Mouse (Mus musculus): ENCODE measurements around the gene Myom1. TPM values are rescaled to one million over a fixed set of nuclear protein-coding genes. Genes with fewer than 3 reads are reported as not detected.

Gene Myom1
- total RNA-seq, 2 experiments from 2014 or later: 1.0 to 9.2 TPM

- ATAC-seq (replicated peaks; ENCODE audit: low FRiP score, low TSS enrichment, poor library complexity, severe bottlenecking): peak; percentile 77
Observed at GRCm38 (mm10) chr17:70990403-70991303, 11.8 kb upstream of the Myom1 start.

- no peak for ATAC-seq (replicated peaks; ENCODE audit: low FRiP score, low TSS enrichment, poor library complexity, severe bottlenecking)
Observed at GRCm38 (mm10) chr17:70991706-70992625, 10.5 kb upstream of the Myom1 start.

GRCm38 (mm10) chr17:70992662-70993061, 9.8 kb upstream of the Myom1 start:
- ATAC-seq (replicated peaks; ENCODE audit: low FRiP score, low TSS enrichment, poor library complexity, severe bottlenecking): no peak

- no peak for ATAC-seq (replicated peaks; ENCODE audit: low FRiP score, low TSS enrichment, poor library complexity, severe bottlenecking)
Observed at GRCm38 (mm10) chr17:70993385-70993807, 9.0 kb upstream of the Myom1 start.

GRCm38 (mm10) chr17:70994671-70995070, 7.8 kb upstream of the Myom1 start:
- ATAC-seq (replicated peaks; ENCODE audit: low FRiP score, low TSS enrichment, poor library complexity, severe bottlenecking): no peak

- ATAC-seq (replicated peaks; ENCODE audit: low FRiP score, low TSS enrichment, poor library complexity, severe bottlenecking): no peak
Observed at GRCm38 (mm10) chr17:70995551-70995950, 6.9 kb upstream of the Myom1 start.

- no peak for ATAC-seq (replicated peaks; ENCODE audit: low FRiP score, low TSS enrichment, poor library complexity, severe bottlenecking)
Observed at GRCm38 (mm10) chr17:70997836-70998235, 4.6 kb upstream of the Myom1 start.

GRCm38 (mm10) chr17:70998400-70998975, 3.9 kb upstream of the Myom1 start:
- no peak for ATAC-seq (replicated peaks; ENCODE audit: low FRiP score, low TSS enrichment, poor library complexity, severe bottlenecking)

GRCm38 (mm10) chr17:70999187-70999586, 3.2 kb upstream of the Myom1 start:
- ATAC-seq (replicated peaks; ENCODE audit: low FRiP score, low TSS enrichment, poor library complexity, severe bottlenecking): no peak

GRCm38 (mm10) chr17:71000255-71000654, 2.2 kb upstream of the Myom1 start:
- no peak for ATAC-seq (replicated peaks; ENCODE audit: low FRiP score, low TSS enrichment, poor library complexity, severe bottlenecking)

- ATAC-seq (replicated peaks; ENCODE audit: low FRiP score, low TSS enrichment, poor library complexity, severe bottlenecking): no peak
Observed at GRCm38 (mm10) chr17:71001067-71001466, 1.4 kb upstream of the Myom1 start.

GRCm38 (mm10) chr17:71001699-71002080, 743 bp upstream of the Myom1 start:
- ATAC-seq (replicated peaks; ENCODE audit: low FRiP score, low TSS enrichment, poor library complexity, severe bottlenecking): peak; percentile 31

GRCm38 (mm10) chr17:71002744-71003094, 286 bp downstream of the Myom1 start, which contains the start of gene Myl12a:
Gene Myl12a (minus strand): TSS chr17:71002878.
- no peak for ATAC-seq (replicated peaks; ENCODE audit: low FRiP score, low TSS enrichment, poor library complexity, severe bottlenecking)

GRCm38 (mm10) chr17:71003112-71003511, 679 bp downstream of the Myom1 start:
- ATAC-seq (replicated peaks; ENCODE audit: low FRiP score, low TSS enrichment, poor library complexity, severe bottlenecking): no peak

- ATAC-seq (replicated peaks; ENCODE audit: low FRiP score, low TSS enrichment, poor library complexity, severe bottlenecking): peak; percentile 51
Observed at GRCm38 (mm10) chr17:71003721-71004120, 1.3 kb downstream of the Myom1 start.

GRCm38 (mm10) chr17:71004186-71004960, 1.9 kb downstream of the Myom1 start:
- peak; percentile 16 for ATAC-seq (replicated peaks; ENCODE audit: low FRiP score, low TSS enrichment, poor library complexity, severe bottlenecking)

GRCm38 (mm10) chr17:71006976-71007375, 4.5 kb downstream of the Myom1 start:
- no peak for ATAC-seq (replicated peaks; ENCODE audit: low FRiP score, low TSS enrichment, poor library complexity, severe bottlenecking)

- ATAC-seq (replicated peaks; ENCODE audit: low FRiP score, low TSS enrichment, poor library complexity, severe bottlenecking): no peak
Observed at GRCm38 (mm10) chr17:71008676-71009075, 6.2 kb downstream of the Myom1 start.

- ATAC-seq (replicated peaks; ENCODE audit: low FRiP score, low TSS enrichment, poor library complexity, severe bottlenecking): no peak
Observed at GRCm38 (mm10) chr17:71009751-71010150, 7.3 kb downstream of the Myom1 start.
